Mouse (Mus musculus) spleen, adult 2 months (tissue): ENCODE measurements around the gene Oaf. TPM values are rescaled to one million over a fixed set of nuclear protein-coding genes. Genes with fewer than 3 reads are reported as not detected.

Experiments used
- DNase-seq, 2 experiments: peaks; one replicate each; pipeline versions ENCODE4 v3.0.0 to v3.0.0-alpha.2; 2012 to 2021; ENCODE audit warnings: low spot score in 2 of 2, low read depth in 1 of 2
- H3K27ac ChIP-seq: fragments of 200-500 bp; 2 replicates; pipeline ENCODE4 v1.5.1; 2012; ENCODE audit warnings: low read length, inconsistent platforms; ENCODE audit not compliant: insufficient read depth
- H3K27me3 ChIP-seq: fragments of 200-500 bp; 2 replicates; pipeline ENCODE4 v1.6.1; 2012; ENCODE audit warnings: mild to moderate bottlenecking, moderate library complexity, low read length, inconsistent platforms; ENCODE audit not compliant: control insufficient read depth, insufficient read depth
- H3K36me3 ChIP-seq: fragments of 200-500 bp; 2 replicates; pipeline ENCODE4 v1.6.1; 2012; ENCODE audit warnings: mild to moderate bottlenecking, low read length, inconsistent platforms; ENCODE audit not compliant: control insufficient read depth, insufficient read depth
- H3K4me1 ChIP-seq: fragments of 200-500 bp; 2 replicates; pipeline ENCODE4 v1.6.1; 2011; ENCODE audit warnings: inconsistent platforms; ENCODE audit not compliant: control insufficient read depth, insufficient read depth, insufficient read length
- H3K4me3 ChIP-seq: fragments of 200-500 bp; 2 replicates; pipeline ENCODE4 v1.5.1; 2011; ENCODE audit warnings: mild to moderate bottlenecking, inconsistent platforms; ENCODE audit not compliant: insufficient read depth, insufficient read length; ENCODE audit errors: extremely low read depth
- CTCF ChIP-seq: fragments of 200-500 bp; IDR thresholded peaks from 2 replicates; pipeline ENCODE4 v1.5.1; 2011; ENCODE audit warnings: mild to moderate bottlenecking, inconsistent platforms; ENCODE audit not compliant: insufficient read depth, insufficient read length, insufficient replicate concordance; ENCODE audit errors: extremely low read depth
- POLR2A ChIP-seq: fragments of 200-500 bp; IDR thresholded peaks from 2 replicates; pipeline ENCODE4 v1.6.1; 2011; ENCODE audit warnings: low read depth, low read length, inconsistent platforms
- WGBS: fragments of 180-500 bp; shearing (Covaris S2); methylation state at CpG from one replicate; pipeline ENCODE4 v1.1.7; 2018; 5-methylcytosine and 5-hydroxymethylcytosine counted together
- polyA plus RNA-seq: library from polyadenylated mRNA; depleted of rRNA; stranded (reverse); fragments of >200 nt; gene quantifications from 2 replicates; pipeline ENCODE4 v1.2.3, GENCODE M21; 2012

Oaf gene
- polyA plus RNA-seq, 1 experiment, result 8.5 TPM

DNA sequence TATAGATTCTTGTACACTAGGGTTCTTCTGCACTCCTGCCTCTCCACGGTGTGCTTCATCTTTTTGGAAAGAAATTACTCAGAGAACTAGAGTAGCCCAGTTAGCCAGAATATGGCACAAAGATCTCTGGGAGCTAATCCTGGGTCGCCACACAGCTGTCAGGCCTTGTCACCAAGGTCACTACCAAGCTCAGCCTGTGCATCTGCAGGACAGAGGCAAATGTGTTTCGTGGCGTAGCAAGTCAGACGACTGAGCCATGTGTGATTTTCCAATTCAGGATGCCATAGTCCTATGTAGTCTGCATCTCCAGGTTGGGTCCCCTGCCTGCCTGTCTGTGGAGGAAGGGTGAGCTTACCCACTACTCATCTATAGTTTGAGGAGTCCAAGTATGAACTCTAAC, 6.7 kb downstream of the Oaf start:
- Histone ChIP-seq H3K27ac (no peak overlapping the region), H3K36me3 (no peaks in the 10 kb centered on the region), H3K4me1 (no peaks in the 10 kb centered on the region), H3K4me3 (no peak overlapping the region), H3K27me3 (no peaks in the 10 kb centered on the region)
- WGBS, result 83% methylated on average over 5 of the region's 5 CpGs
- no peak for DNase-seq
- TF ChIP-seq POLR2A (no peak), CTCF (no peak)

DNA sequence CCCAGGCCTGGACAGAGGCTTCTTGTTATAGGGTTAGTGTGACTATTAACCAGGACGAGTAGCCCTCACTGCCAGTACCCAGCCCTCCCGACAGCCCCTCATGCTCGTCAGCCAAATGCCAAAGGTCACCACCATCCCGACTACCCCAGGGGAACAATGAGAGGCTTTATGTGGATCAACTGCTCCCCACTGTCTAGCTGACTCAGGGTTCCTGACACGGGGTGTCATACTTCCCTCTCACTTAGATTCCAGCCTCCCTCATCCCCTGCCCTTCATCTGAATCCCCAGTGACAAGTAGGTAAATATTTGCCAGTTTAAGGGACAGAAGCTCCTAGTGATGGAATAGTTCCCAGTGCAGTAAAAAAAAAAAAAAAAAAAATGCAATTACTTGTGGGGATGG, 7.4 kb downstream of the Oaf start:
- Histone ChIP-seq H3K4me3 (no peak overlapping the region), H3K27me3 (no peaks in the 10 kb centered on the region), H3K4me1 (no peaks in the 10 kb centered on the region), H3K27ac (no peak overlapping the region), H3K36me3 (no peaks in the 10 kb centered on the region)
- TF ChIP-seq POLR2A, result no peak
- no peak for TF ChIP-seq CTCF
- 81% methylated on average over 5 of the region's 5 CpGs for WGBS
- DNase-seq, result no peak

DNA sequence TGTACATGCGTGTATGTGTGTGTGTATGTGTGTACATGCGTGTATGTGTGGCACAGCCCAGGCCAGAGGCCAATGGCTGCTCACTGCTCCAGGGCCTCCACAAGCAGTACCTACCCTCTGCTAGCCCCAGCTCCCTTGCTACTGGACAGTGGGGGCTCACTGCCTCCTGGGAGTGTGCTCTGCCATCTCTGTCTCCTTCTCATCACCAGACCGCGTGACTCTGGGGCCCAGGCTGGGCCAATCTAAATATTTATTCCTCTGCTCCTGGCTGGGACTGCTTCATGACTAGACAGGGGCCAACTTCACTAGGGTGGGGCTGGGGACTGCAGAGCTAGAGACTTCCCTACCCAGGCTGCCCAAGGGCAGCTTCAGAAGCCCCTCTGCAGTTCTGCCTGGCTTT, 7.9 kb downstream of the Oaf start:
- Histone ChIP-seq H3K4me3 (no peak overlapping the region), H3K4me1 (no peaks in the 10 kb centered on the region), H3K36me3 (no peaks in the 10 kb centered on the region), H3K27me3 (no peaks in the 10 kb centered on the region), H3K27ac (no peak overlapping the region)
- no peak for DNase-seq
- 82% methylated on average over 4 of the region's 4 CpGs for WGBS
- no peak for TF ChIP-seq POLR2A
- TF ChIP-seq CTCF, result no peak

DNA sequence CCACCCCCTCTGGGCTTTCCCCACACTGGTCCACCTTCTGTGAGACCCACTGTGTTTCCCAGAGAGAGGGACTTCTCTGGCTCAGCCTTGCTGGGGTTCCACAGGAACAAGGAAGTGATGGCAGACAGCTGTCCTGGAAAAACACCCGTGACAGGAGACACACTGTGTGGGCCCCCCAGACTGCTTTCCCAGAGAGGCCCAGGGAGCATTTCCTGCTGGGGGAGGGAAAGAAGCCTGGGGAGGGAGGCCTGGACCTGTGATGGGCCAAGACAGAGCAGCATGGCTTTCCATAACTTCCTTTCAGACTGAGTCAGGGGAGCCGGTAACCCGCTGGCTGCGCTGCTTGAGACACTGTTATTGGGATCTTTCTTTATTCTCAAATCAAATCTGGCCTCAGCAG, 8.8 kb downstream of the Oaf start:
- no peak overlapping the region for H3K4me3 ChIP-seq
- no peak overlapping the region for H3K27ac ChIP-seq
- no peak for DNase-seq
- no peaks in the 10 kb centered on the region for H3K4me1 ChIP-seq
- no peaks in the 10 kb centered on the region for H3K27me3 ChIP-seq
- TF ChIP-seq POLR2A (no peak), CTCF (no peak)
- no peaks in the 10 kb centered on the region for H3K36me3 ChIP-seq
- 82% methylated on average over 4 of the region's 4 CpGs for WGBS

DNA sequence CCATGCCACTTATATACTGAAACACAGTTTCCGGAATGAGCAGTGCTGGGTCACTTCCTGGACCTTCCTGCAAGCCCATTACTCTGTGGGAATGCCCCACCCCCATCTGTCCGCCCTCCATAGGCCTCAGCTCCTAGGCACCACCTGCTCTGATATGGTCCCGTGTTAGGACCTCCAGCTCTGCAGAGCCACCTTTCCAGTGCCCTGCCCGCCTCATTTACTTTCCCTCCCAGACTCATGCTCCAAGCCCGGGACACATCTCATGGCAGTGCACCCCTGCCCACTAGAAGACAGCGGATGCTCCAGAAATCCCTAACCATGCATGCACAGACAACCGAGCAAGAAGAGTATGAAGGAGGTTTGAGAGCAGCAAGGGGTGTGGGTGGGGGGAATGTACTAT, 9.7 kb downstream of the Oaf start:
- no peaks in the 10 kb centered on the region for H3K27me3 ChIP-seq
- H3K4me3 ChIP-seq, result no peak overlapping the region
- no peak overlapping the region for H3K27ac ChIP-seq
- 95% methylated on average over 7 of the region's 7 CpGs for WGBS
- no peaks in the 10 kb centered on the region for H3K4me1 ChIP-seq
- no peak for DNase-seq
- H3K36me3 ChIP-seq, result no peaks in the 10 kb centered on the region
- no peak for TF ChIP-seq POLR2A
- no peak for TF ChIP-seq CTCF

DNA sequence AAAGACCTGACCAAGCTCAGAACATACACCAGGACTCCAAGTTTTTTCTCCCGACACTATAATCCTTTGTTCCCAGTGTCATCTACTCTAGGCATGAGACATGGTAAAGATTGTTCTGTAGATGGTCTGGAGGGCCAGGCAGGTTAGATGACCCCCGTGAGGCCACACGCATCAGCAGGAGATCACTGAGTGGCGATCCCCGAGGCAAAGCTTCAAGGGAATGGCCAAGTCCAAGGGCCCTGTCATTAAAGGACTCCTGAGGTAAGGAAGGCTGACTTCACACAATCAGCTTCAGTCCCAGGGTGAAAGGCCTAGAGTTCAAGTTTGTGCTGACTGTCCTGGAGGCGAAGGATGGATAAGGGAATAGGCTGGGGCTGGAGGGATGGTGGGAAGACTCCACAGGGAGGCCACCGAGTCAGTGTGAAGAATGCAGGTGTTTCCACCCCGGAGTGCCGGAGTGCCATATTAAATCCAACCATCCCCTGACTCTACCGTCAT, 10.3 kb downstream of the Oaf start:
- Histone ChIP-seq H3K27ac (no peak overlapping the region), H3K4me1 (no peaks in the 10 kb centered on the region), H3K36me3 (no peaks in the 10 kb centered on the region), H3K4me3 (no peak overlapping the region), H3K27me3 (no peaks in the 10 kb centered on the region)
- TF ChIP-seq CTCF (no peak), POLR2A (no peak)
- DNase-seq, result no peak
- 93% methylated on average over 10 of the region's 10 CpGs for WGBS

DNA sequence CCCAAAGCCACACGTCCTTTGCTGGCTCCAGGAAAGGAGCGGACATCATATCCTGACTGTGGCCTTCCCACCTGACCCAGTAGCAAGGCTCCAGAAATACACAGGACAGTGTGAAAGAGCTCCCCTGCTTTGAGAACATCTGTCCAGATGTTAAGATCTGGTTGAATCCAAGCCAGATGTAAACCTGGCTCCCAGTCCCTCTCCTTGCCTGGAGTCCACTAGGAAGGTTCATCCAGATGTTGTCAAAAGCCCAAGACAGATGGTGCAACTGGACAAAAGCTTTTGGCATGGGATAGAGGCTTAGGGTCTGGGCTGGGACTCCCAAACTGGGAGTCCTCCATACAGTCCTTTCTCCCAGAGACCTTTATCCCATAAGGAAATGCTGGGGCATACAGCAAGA, 11.0 kb downstream of the Oaf start:
- no peaks in the 10 kb centered on the region for H3K27me3 ChIP-seq
- TF ChIP-seq CTCF (no peak), POLR2A (no peak)
- 88% methylated on average over 2 of the region's 2 CpGs for WGBS
- no peak overlapping the region for H3K27ac ChIP-seq
- DNase-seq, result no peak
- no peak overlapping the region for H3K4me3 ChIP-seq
- no peaks in the 10 kb centered on the region for H3K36me3 ChIP-seq
- H3K4me1 ChIP-seq, result no peaks in the 10 kb centered on the region
